Comparison of ENCODE assay signal across 8 mouse cellular contexts in the genomic region with DNA sequence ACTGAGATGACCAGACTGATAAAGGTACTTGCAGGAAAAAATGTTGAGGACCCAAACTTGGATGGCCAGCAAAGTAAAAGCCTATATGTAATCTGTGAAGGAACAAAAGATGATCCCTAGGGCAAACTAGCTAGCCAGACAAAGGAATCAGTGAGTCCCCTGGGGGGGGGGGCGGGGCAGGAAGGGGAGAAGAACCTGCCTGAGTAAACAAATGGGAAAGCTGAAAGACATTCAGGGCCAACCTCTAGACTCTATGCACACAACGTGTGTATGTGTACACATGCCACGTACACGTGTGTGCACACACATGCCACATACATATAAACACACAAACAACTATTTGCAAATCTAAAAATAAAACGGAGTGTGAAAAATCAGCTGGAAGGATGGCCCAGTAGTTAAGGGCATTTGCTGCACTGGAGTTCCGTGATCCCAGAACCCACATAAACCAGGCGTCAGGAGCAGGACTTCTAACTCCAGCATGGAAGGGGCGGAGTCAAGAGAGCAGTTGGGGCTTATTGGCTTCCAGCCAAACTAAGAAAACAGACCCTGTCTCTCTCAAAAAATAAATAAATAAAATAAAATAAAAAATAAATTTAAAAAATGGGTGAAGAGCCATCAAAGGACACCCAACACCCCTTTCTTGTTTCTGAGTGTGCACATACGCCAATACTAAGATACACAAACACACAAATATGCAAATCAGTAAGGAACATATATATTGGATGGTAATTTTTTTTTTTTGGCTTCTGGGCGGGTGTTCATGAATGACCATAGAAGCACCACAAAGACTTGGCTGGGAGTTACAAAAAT. TPM values are rescaled to one million over a fixed set of nuclear protein-coding genes. Genes with fewer than 3 reads are reported as not detected.
DNase-seq lines count a peak whose midpoint lies in the region; ATAC-seq and TF ChIP-seq lines count a peak whose summit lies in the region.

No protein-coding gene starts in this region.

- no peak overlapping the region for H3K4me3 ChIP-seq in lung, embryonic 15.5 days
- H3K4me3 ChIP-seq in lung, adult 2 months (replicated peaks; ENCODE audit: extremely low read depth, low read depth, low read length): no peak overlapping the region
- peak overlapping the region; percentile 68 for H3K4me3 ChIP-seq in forebrain, embryonic 10.5 days
- H3K4me3 ChIP-seq in liver, embryonic 13.5 days (replicated peaks): peak overlapping the region; percentile 82; the same call in 1 of the 2 replicates

- H3K9me3 ChIP-seq in lung, embryonic 15.5 days: no peaks in the 10 kb centered on the region
- no peaks in the 10 kb centered on the region for H3K9me3 ChIP-seq in forebrain, embryonic 10.5 days
- H3K9me3 ChIP-seq in liver, embryonic 13.5 days (replicated peaks): no peaks in the 10 kb centered on the region

- peaks cover 15% of the 10 kb centered on the region for H3K4me1 ChIP-seq in lung, embryonic 15.5 days
- H3K4me1 ChIP-seq in lung, adult 2 months (ENCODE audit: control insufficient read depth, insufficient read depth, low read length): no peaks in the 10 kb centered on the region
- H3K4me1 ChIP-seq in forebrain, embryonic 10.5 days: peaks cover 40% of the 10 kb centered on the region
- peaks cover 25% of the 10 kb centered on the region for H3K4me1 ChIP-seq in liver, embryonic 13.5 days (replicated peaks)

- no peaks in the 10 kb centered on the region for H3K27me3 ChIP-seq in lung, embryonic 15.5 days
- no peaks in the 10 kb centered on the region for H3K27me3 ChIP-seq in forebrain, embryonic 10.5 days (ENCODE audit: poor library complexity, severe bottlenecking)
- H3K27me3 ChIP-seq in liver, embryonic 13.5 days: no peaks in the 10 kb centered on the region

- TF ChIP-seq CTCF in lung, adult 2 months (IDR thresholded peaks at IDR 0.05; ENCODE audit: insufficient read depth, low read length): no peak

- TF ChIP-seq POLR2A in lung, adult 2 months (IDR thresholded peaks at IDR 0.05; ENCODE audit: borderline replicate concordance, extremely low read depth, low read depth, low read length): no peak

- H3K9ac ChIP-seq in lung, embryonic 15.5 days: no peak overlapping the region
- no peak overlapping the region for H3K9ac ChIP-seq in liver, embryonic 13.5 days

- H3K27ac ChIP-seq in lung, embryonic 15.5 days: no peak overlapping the region
- peak overlapping the region; percentile 42; the same call in 1 of the 2 replicates for H3K27ac ChIP-seq in forebrain, embryonic 10.5 days
- no peak overlapping the region for H3K27ac ChIP-seq in liver, embryonic 13.5 days

- DNase-seq in lung, adult 2 months: no peak
- DNase-seq in forebrain, embryonic 10.5 days (ENCODE audit: extremely low spot score, low spot score): no peak
- no peak for DNase-seq in liver, embryonic 13.5 days
- DNase-seq in retina, postnatal 1 day: peak; percentile 43
- DNase-seq in adrenal gland, adult 18-20 months (ENCODE audit: low spot score in 2 of 2): no peak
- DNase-seq in layer of hippocampus, adult 8-10 months (ENCODE audit: low spot score in 2 of 2): no peak
- DNase-seq in thymus, postnatal 10 days (ENCODE audit: low spot score in 2 of 2): no peak

- no peak for ATAC-seq in lung, embryonic 15.5 days (ENCODE audit: borderline replicate concordance, extremely low read depth, low FRiP score, low TSS enrichment)
- no peak for ATAC-seq in liver, embryonic 13.5 days (ENCODE audit: low read depth)

- H3K36me3 ChIP-seq in lung, embryonic 15.5 days: peaks cover 7% of the 10 kb centered on the region
- H3K36me3 ChIP-seq in forebrain, embryonic 10.5 days (replicated peaks): peaks cover 38% of the 10 kb centered on the region
- H3K36me3 ChIP-seq in liver, embryonic 13.5 days: peaks cover 11% of the 10 kb centered on the region; the same call in 1 of the 2 replicates

- peak overlapping the region; percentile 73 for H3K4me2 ChIP-seq in lung, embryonic 15.5 days
- peak overlapping the region; percentile 89 for H3K4me2 ChIP-seq in liver, embryonic 13.5 days

- 44% methylated on average over 10 of the region's 10 CpGs for WGBS in lung, embryonic 15.5 days
- 68% methylated on average over 10 of the region's 10 CpGs for whole genome bisulfite sequencing in lung, adult 2 months
- 45% methylated on average over 10 of the region's 10 CpGs for WGBS in forebrain, embryonic 10.5 days
- WGBS in liver, embryonic 13.5 days (ENCODE audit: insufficient replicate concordance): 70% methylated on average over 10 of the region's 10 CpGs

RNA-seq across cellular contexts. Expression of gene Cep78, which starts 1.7 kb away (rescaled TPM):
- 29.9 and 30.6 TPM in 2 replicates for polyA plus RNA-seq in lung, embryonic 15.5 days (2015; fragmentation: Nextera tagmentation; extraction: Ambion mirVana)
- polyA plus RNA-seq in lung, adult 2 months (2012; rRNA removed): 3.0 and 3.1 TPM in 2 replicates
- 70.6 and 72.5 TPM in 2 replicates for polyA plus RNA-seq in forebrain, embryonic 10.5 days (2016; fragmentation: Nextera tagmentation; extraction: Ambion mirVana)
- 12.8 and 13.3 TPM in 2 replicates for polyA plus RNA-seq in liver, embryonic 13.5 days (2015; fragmentation: Nextera tagmentation; extraction: Ambion mirVana)
- 1 to 10 TPM; 5.4 to 6.8 TPM for total RNA-seq in adrenal gland, adult 18-20 months (2021)
- 10 to 100 TPM in 3 of 4 experiments, 1 to 10 TPM in 1; 9.9 to 11.8 (median 11.5) TPM for total RNA-seq in layer of hippocampus, adult 8-10 months (2022)

RNA-seq across cellular contexts. Expression of gene Psat1, which starts 36.0 kb away (rescaled TPM):
- polyA plus RNA-seq in lung, embryonic 15.5 days (2015; fragmentation: Nextera tagmentation; extraction: Ambion mirVana): 176 TPM in 2 replicates
- 3.2 and 8.7 TPM in 2 replicates for polyA plus RNA-seq in lung, adult 2 months (2012; rRNA removed)
- polyA plus RNA-seq in forebrain, embryonic 10.5 days (2016; fragmentation: Nextera tagmentation; extraction: Ambion mirVana): 143 and 158 TPM in 2 replicates
- 165 and 186 TPM in 2 replicates for polyA plus RNA-seq in liver, embryonic 13.5 days (2015; fragmentation: Nextera tagmentation; extraction: Ambion mirVana)
- 100 to 1,000 TPM in 1 of 2 experiments, 10 to 100 TPM in 1; 39.0 to 120 TPM for total RNA-seq in adrenal gland, adult 18-20 months (2021)
- total RNA-seq in layer of hippocampus, adult 8-10 months (2022): 100 to 1,000 TPM; 116 to 123 (median 118) TPM

Comparison
In these comparisons a context has a peak if more than half of its experiments do, and no peak if none do; other contexts are left out.
1. RNA of gene Psat1, which starts 36.0 kb away (polyA plus RNA-seq): 176 TPM in lung, embryonic 15.5 days, 165 to 186 TPM in liver, embryonic 13.5 days and 143 to 158 TPM in forebrain, embryonic 10.5 days; 3.2 to 8.7 TPM in lung, adult 2 months; every median in the first group is over 10 times any median in the second.
2. H3K4me3 ChIP-seq: peak in forebrain, embryonic 10.5 days (single experiment) and liver, embryonic 13.5 days (single experiment); none in lung, embryonic 15.5 days (single experiment) and lung, adult 2 months (single experiment).